Mouse (Mus musculus) myocyte (in vitro differentiated cells): Measurements from ENCODE around the gene Smox.
A peak's percentile ranks its signal among the peaks of the same experiment; 100 is the strongest.

Source experiments
- E2F4 ChIP-seq: IDR thresholded peaks from one replicate; pipeline ENCODE4 v1.6.1; 2011; ENCODE audit warnings: mild to moderate bottlenecking, control low read depth, moderate library complexity; ENCODE audit not compliant: insufficient read depth
- MAX ChIP-seq: IDR thresholded peaks from one replicate; pipeline ENCODE4 v1.6.1; 2011; ENCODE audit warnings: low read depth, mild to moderate bottlenecking, control low read depth
- MYOG ChIP-seq, 3 experiments: IDR thresholded peaks; one replicate each; pipeline ENCODE4 v1.6.1; 2011; ENCODE audit warnings: control low read depth in 2 of 3, low read depth in 2 of 3, mild to moderate bottlenecking in 2 of 3; ENCODE audit not compliant: insufficient read length in 2 of 3, control insufficient read depth in 1 of 3, insufficient read depth in 1 of 3
- POLR2A ChIP-seq: IDR thresholded peaks from one replicate; pipeline ENCODE4 v1.6.1; 2011; ENCODE audit warnings: low read depth, mild to moderate bottlenecking, control low read depth, moderate library complexity; ENCODE audit not compliant: insufficient read length
- POLR2AphosphoS2 ChIP-seq: IDR thresholded peaks from one replicate; pipeline ENCODE4 v1.6.1; 2011; ENCODE audit warnings: low read depth, control low read depth; ENCODE audit not compliant: insufficient read length
- REST ChIP-seq: IDR thresholded peaks from one replicate; pipeline ENCODE4 v1.6.1; 2011; ENCODE audit warnings: mild to moderate bottlenecking, control low read depth, moderate library complexity; ENCODE audit not compliant: insufficient read depth, insufficient read length
- TCF12 ChIP-seq: IDR thresholded peaks from one replicate; pipeline ENCODE4 v1.6.1; 2011; ENCODE audit warnings: mild to moderate bottlenecking, control low read depth; ENCODE audit not compliant: poor library complexity, insufficient read depth, severe bottlenecking
- TCF3 ChIP-seq: IDR thresholded peaks from one replicate; pipeline ENCODE4 v1.6.1; 2011; ENCODE audit warnings: low read depth, control low read depth; ENCODE audit not compliant: insufficient read length
- USF1 ChIP-seq: IDR thresholded peaks from one replicate; pipeline ENCODE4 v1.6.1; 2011; ENCODE audit warnings: low read depth, mild to moderate bottlenecking, control low read depth, moderate library complexity

DNA sequence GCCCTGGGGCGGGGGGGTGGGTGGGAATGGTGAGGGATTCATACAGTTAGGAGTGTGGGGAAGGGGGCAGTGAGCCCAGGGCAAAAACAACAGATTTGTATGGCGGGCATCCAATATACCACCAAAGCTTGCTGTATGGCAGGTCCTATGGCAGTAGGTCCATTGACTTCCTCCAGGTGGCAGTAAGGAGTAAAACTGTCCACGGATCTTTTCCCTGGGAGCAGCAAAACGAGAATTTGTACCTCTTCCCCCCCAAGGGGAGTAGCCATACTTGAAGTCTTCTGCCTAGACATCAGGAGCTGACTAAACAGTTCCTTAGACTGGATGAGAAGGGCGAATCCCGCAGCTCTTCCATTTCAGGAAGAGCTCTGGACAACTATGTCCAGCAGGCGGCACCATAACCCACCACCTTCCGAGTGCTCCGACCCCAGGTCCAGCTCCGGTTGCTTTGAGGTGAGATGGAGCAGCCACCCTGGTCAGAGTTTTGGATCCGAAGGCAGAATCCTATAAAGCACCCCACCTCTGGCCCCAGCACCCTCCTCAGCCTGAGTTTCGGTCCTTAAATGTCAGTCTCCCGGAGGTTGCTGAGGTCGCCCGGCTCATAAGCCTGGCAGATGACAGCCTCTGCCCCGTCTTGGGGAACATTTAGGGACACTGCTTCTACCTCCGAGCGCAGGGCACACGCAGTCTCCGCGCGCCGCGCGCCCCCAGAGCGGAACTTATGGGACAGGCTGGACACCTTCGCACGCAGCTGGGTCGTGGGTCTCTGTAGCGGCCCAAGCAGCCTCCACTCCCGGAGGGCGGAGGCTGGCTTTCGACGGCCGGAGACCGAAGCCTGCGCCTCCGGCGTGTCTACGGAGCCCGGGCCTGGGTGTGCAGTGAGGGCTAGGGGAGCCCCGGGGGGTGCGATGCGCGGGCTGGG lies 54.4 kb downstream of the Smox start:
- TF ChIP-seq TCF12 (no peak), USF1 (no peak), POLR2A (no peak), E2F4 (no peak), POLR2AphosphoS2 (no peak), MAX (no peak), TCF3 (no peak), MYOG (IDR thresholded peaks at IDR 0.05; ENCODE audit: control insufficient read depth in 1 of 3, insufficient read depth in 1 of 3, insufficient read length in 2 of 3, low read depth in 2 of 3) (peak in 1 of 3 experiments; percentile 3), REST (no peak)
